Mouse (Mus musculus) embryonic fibroblast, embryonic 13.5 days (primary cell): ENCODE measurements around the gene Ldhd. TPM values are rescaled to one million over a fixed set of nuclear protein-coding genes. Genes with fewer than 3 reads are reported as not detected.
"Not testable (repeated sequence)": the region's sequence is repeated elsewhere in the genome, so short reads cannot be mapped to it uniquely, and the experiment has no call there.

Experiments
- H3K27ac ChIP-seq: 2 replicates; pipeline ENCODE4 v1.5.1; 2012; ENCODE audit warnings: low read length, control low read depth, inconsistent platforms; ENCODE audit not compliant: insufficient read depth
- H3K4me1 ChIP-seq: 2 replicates; pipeline ENCODE4 v1.6.1; 2011; ENCODE audit warnings: low read length; ENCODE audit not compliant: control insufficient read depth, insufficient read depth
- H3K4me3 ChIP-seq: 2 replicates; pipeline ENCODE4 v1.5.1; 2011; ENCODE audit warnings: mild to moderate bottlenecking, control low read depth, low read length; ENCODE audit not compliant: insufficient read depth
- CTCF ChIP-seq: IDR thresholded peaks from 2 replicates; pipeline ENCODE4 v1.5.1; 2011; ENCODE audit warnings: mild to moderate bottlenecking, control low read depth, low read length, moderate library complexity, borderline replicate concordance; ENCODE audit not compliant: insufficient read depth
- POLR2A ChIP-seq: IDR thresholded peaks from 2 replicates; pipeline ENCODE4 v1.6.1; 2011; ENCODE audit warnings: low read depth, mild to moderate bottlenecking, control low read depth, low read length, moderate library complexity
- polyA plus RNA-seq: library from polyadenylated mRNA; stranded (reverse); fragments of >200 nt; gene quantifications from 2 replicates; pipeline ENCODE4 v1.2.4, GENCODE M21; 2011; ENCODE audit warnings: low read depth; ENCODE audit not compliant: missing spikeins, insufficient read length

Ldhd gene
- polyA plus RNA-seq, 1 experiment = 0.46 TPM

DNA sequence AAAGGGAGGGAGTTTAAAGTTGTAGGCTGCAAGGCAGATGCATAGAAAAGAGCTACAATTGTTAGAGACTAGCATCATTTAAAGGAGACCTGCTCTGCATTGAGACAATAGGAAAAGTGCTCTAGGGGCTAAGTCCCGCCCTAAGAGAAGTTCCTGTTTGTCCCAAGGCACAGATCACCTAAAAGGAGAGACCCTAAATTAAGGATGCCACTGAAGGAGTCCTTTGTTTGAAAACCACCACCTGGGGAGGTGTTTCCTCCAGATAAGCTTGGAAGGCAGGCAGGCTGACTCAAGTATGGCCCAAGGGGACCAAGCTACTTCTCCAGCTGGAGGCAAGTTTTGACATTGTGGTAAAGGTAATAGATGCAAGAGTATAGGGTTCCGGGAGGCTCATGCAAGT, 18.7 kb upstream of the Ldhd start:
- no peak overlapping the region for H3K4me3 ChIP-seq
- no peaks in the 10 kb centered on the region; the same call in 1 of the 2 replicates for H3K4me1 ChIP-seq
- no peak overlapping the region for H3K27ac ChIP-seq
- TF ChIP-seq CTCF = no peak
- no peak for TF ChIP-seq POLR2A

GRCm38 (mm10) chr8:111645715-111646114, 15.5 kb upstream of the Ldhd start:
- Histone ChIP-seq H3K27ac (no peak overlapping the region), H3K4me3 (no peak overlapping the region), H3K4me1 (peaks cover 6% of the 10 kb centered on the region; the same call in 1 of the 2 replicates)
- TF ChIP-seq POLR2A (no peak), CTCF (no peak)

- H3K4me1 ChIP-seq = not testable (repeated sequence)
- peak overlapping the region; percentile 85 for H3K4me3 ChIP-seq
- H3K27ac ChIP-seq = peak overlapping the region; percentile 95
Observed at GRCm38 (mm10) chr8:111644286-111645051, 14.3 kb upstream of the Ldhd start.

DNA sequence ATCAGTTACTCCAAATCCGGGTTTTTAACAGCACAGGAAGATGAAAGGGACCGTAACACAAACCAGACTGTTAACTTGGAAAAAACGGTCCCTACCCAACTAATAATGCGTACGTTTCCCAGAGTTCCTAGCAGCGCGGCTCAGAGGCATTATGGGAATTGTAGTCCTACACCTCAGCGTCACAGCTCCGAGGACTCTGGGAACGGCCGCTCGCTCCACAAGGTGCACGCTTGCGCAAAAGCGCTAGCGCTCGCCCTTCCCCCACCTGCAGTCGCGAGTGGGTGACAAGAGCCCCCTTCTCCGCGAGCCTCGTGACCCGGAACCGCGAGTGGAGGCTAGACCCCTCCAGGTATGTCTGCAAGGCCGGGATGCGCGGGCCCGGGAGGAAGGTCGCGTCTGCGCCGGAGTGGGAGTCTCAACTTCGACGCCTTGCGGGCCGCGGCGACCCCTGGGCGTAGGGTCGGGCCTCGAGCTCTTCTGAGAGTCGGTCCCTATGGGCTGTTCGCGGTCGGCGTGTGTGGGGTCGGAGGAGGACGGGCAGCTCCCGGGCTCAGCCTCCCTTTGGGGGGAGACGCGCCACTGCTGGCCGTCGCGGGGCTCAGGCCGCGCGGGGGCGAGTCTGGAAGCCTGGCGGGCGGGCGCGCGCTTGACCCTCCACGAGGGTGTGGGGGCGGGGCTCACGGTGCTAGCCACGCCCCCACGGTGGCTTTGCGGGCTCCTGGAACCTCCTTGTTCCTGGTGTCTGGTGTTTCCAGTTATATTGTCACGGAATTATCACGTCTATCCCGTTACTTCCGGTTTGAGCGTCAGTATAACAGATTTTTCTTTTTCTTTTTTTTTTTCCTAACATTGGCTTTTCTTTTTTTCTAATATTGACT, 13.3 kb upstream of the Ldhd start, which contains the start of gene Zfp1:
Gene Zfp1 (plus strand): TSS at position 138 of the 878 bp plus-strand sequence.
- peak within 1 kb of the TSS; percentile 85 for H3K4me3 ChIP-seq
- TF ChIP-seq CTCF = no peak
- TF ChIP-seq POLR2A = peak; percentile 78
- H3K4me1 ChIP-seq = peaks cover 6% of the 10 kb centered on the region; the same call in 1 of the 2 replicates
- peak within 1 kb of the TSS; percentile 95 for H3K27ac ChIP-seq

GRCm38 (mm10) chr8:111642939-111643263, 12.7 kb upstream of the Ldhd start:
- peaks cover 6% of the 10 kb centered on the region; the same call in 1 of the 2 replicates for H3K4me1 ChIP-seq
- TF ChIP-seq CTCF = no peak
- no peak for TF ChIP-seq POLR2A
- H3K27ac ChIP-seq = peak overlapping the region; percentile 90
- H3K4me3 ChIP-seq = peak overlapping the region; percentile 57

- peak overlapping the region; percentile 57 for H3K4me3 ChIP-seq
- peak overlapping the region; percentile 90 for H3K27ac ChIP-seq
- TF ChIP-seq CTCF (no peak), POLR2A (no peak)
- peaks cover 6% of the 10 kb centered on the region; the same call in 1 of the 2 replicates for H3K4me1 ChIP-seq
Observed at GRCm38 (mm10) chr8:111642496-111642895, 12.3 kb upstream of the Ldhd start.

DNA sequence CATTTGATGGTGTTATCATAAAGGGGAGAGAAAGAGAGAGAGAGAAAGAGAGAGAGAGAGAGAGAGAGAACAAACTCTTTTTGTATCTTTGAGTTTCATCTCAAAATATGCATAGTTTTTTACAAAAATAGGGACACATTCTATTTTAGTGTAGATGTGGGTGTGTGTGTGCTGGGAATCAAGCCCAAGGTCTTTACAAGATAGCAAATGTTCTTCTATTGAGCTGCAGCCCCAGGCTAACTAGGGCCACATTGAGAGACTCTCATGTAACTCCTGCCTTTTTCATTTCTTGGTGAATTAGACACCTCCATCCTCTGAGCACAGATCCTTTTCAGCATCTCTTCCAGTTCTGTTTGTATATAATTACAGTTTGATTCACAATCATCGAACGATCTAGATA, 10.9 kb upstream of the Ldhd start:
- Histone ChIP-seq H3K4me3 (no peak overlapping the region), H3K4me1 (peaks cover 6% of the 10 kb centered on the region; the same call in 1 of the 2 replicates), H3K27ac (no peak overlapping the region)
- TF ChIP-seq CTCF (no peak), POLR2A (no peak)

GRCm38 (mm10) chr8:111638086-111638485, 7.9 kb upstream of the Ldhd start:
- Histone ChIP-seq H3K4me3 (no peak overlapping the region), H3K27ac (no peak overlapping the region), H3K4me1 (peaks cover 6% of the 10 kb centered on the region; the same call in 1 of the 2 replicates)
- TF ChIP-seq CTCF (no peak), POLR2A (no peak)

DNA sequence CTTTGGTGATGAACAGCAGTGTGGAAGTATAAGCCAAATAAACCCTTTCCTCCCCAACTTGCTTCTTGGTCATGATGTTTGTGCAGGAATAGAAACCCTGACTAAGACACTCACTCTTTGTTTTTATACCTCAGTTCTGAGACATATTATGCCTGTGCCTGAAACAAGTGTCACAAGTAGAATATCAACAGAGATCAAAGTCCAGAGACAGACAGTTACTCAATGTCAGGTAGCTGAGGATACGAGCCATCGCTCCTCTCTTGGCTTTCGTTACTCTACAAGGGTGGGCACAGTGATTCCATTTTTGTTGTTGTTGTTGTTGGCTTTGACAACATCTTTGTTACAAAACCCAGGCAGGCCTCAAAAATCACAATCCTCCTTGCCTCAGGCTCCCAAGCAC, 2.8 kb upstream of the Ldhd start:
- Histone ChIP-seq H3K4me3 (no peak overlapping the region), H3K27ac (no peak overlapping the region), H3K4me1 (no peaks in the 10 kb centered on the region)
- TF ChIP-seq CTCF = no peak
- no peak for TF ChIP-seq POLR2A

- Histone ChIP-seq H3K27ac (no peak overlapping the region), H3K4me3 (no peak overlapping the region), H3K4me1 (0 out of 2 replicates have a peak, but pooled peaks cover 3% of the 10 kb centered on the region)
- TF ChIP-seq POLR2A = no peak
- TF ChIP-seq CTCF = no peak
Observed at GRCm38 (mm10) chr8:111631589-111631988, 1.4 kb upstream of the Ldhd start.
